Mouse (Mus musculus) liver, embryonic 12.5 days (tissue): ENCODE data around the gene Ffar3. TPM values are rescaled to one million over a fixed set of nuclear protein-coding genes. Genes with fewer than 3 reads are reported as not detected.

ENCODE experiments used
- ATAC-seq: fragments of 200-750 bp; cut with Nextera tagmentation; 2 replicates; pipeline ENCODE4 v1.8.0; 2017; ENCODE audit warnings: moderate number of reproducible peaks, mild to moderate bottlenecking, moderate library complexity
- H3K27ac ChIP-seq: fragments of 300-500 bp; sonication (generic); 2 replicates; pipeline ENCODE4 v1.5.1; 2016; ENCODE audit warnings: mild to moderate bottlenecking
- H3K27me3 ChIP-seq: fragments of 300-500 bp; sonication (generic); replicated peaks from 2 replicates; pipeline ENCODE4 v1.6.1; 2016; ENCODE audit warnings: mild to moderate bottlenecking, moderate library complexity
- H3K36me3 ChIP-seq: fragments of 300-500 bp; sonication (generic); 2 replicates; pipeline ENCODE4 v1.6.1; 2016; ENCODE audit warnings: mild to moderate bottlenecking, moderate library complexity
- H3K4me1 ChIP-seq: fragments of 300-500 bp; sonication (generic); 2 replicates; pipeline ENCODE4 v1.6.1; 2016
- H3K4me2 ChIP-seq: fragments of 300-500 bp; sonication (generic); 2 replicates; pipeline ENCODE4 v1.6.1; 2016; ENCODE audit warnings: mild to moderate bottlenecking, moderate library complexity
- H3K4me3 ChIP-seq: fragments of 300-500 bp; sonication (generic); 2 replicates; pipeline ENCODE4 v1.5.1; 2016; ENCODE audit warnings: mild to moderate bottlenecking, moderate library complexity
- H3K9ac ChIP-seq: fragments of 300-500 bp; sonication (generic); 2 replicates; pipeline ENCODE4 v1.6.1; 2016; ENCODE audit warnings: mild to moderate bottlenecking, moderate library complexity
- H3K9me3 ChIP-seq: fragments of 300-500 bp; sonication (generic); replicated peaks from 2 replicates; pipeline ENCODE4 v1.6.1; 2016; ENCODE audit warnings: mild to moderate bottlenecking, moderate library complexity
- WGBS: fragments of 180-500 bp; shearing (Covaris S2); methylation state at CpG from one replicate; pipeline ENCODE4 v1.1.7; 2016; ENCODE audit not compliant: insufficient replicate concordance; 5-methylcytosine and 5-hydroxymethylcytosine counted together
- polyA plus RNA-seq: library from polyadenylated mRNA; unstranded; fragments of >200 nt; fragmentation: Nextera tagmentation; extraction: Ambion mirVana; gene quantifications from 2 replicates; pipeline ENCODE4 v1.2.1, GENCODE M21; 2016

The Ffar3 gene
- polyA plus RNA-seq: not detected in 2 replicates

GRCm38 (mm10) chr7:30856078-30856477, at the start of gene Ffar3:
Gene Ffar3 (minus strand): TSS chr7:30856178.
- H3K36me3 ChIP-seq: no peaks in the 10 kb centered on the region
- no peak within 1 kb of the TSS for H3K4me3 ChIP-seq
- no peak within 1 kb of the TSS for H3K27ac ChIP-seq
- WGBS: 63% methylated on average over 6 of the region's 6 CpGs
- H3K4me2 ChIP-seq: no peak within 1 kb of the TSS
- peaks cover 5% of the 10 kb centered on the region; the same call in 1 of the 2 replicates for H3K27me3 ChIP-seq
- no peaks in the 10 kb centered on the region for H3K9me3 ChIP-seq
- peaks cover 14% of the 10 kb centered on the region for H3K4me1 ChIP-seq
- H3K9ac ChIP-seq: no peak within 1 kb of the TSS
- no peak for ATAC-seq

- Histone ChIP-seq H3K27me3 (peaks cover 27% of the 10 kb centered on the region), H3K4me2 (no peak overlapping the region), H3K9ac (no peak overlapping the region), H3K4me1 (peaks cover 9% of the 10 kb centered on the region), H3K36me3 (no peaks in the 10 kb centered on the region), H3K4me3 (no peak overlapping the region), H3K27ac (no peak overlapping the region), H3K9me3 (no peaks in the 10 kb centered on the region)
- no peak for ATAC-seq
- 38% methylated on average over 4 of the region's 4 CpGs for WGBS
These were observed 48.1 kb upstream of the Ffar3 start for GRCm38 (mm10) chr7:30904042-30904441.

DNA sequence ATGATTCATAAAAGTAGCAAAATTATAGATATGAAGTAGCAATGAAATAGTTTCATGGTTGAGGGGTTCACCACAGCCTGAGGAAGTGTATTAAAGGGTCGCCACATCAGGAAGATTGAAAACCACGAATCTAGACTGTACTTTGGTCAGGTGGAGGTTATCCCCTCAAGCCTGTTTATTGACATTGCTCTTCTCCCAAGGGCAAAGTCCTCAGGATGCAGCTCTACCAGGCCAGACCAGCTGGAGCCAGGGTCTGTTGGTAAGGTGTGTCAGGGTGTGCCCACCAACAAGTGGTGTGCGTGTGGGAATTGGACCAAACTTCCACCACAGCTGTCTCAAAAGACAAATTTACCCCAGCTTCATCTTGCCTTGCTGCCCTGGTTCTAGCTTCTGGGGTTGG, 39.2 kb upstream of the Ffar3 start:
- ATAC-seq: no peak; the same call in 1 of the 2 replicates
- Histone ChIP-seq H3K4me3 (no peak overlapping the region), H3K27me3 (no peaks in the 10 kb centered on the region), H3K9ac (no peak overlapping the region), H3K27ac (no peak overlapping the region), H3K36me3 (no peaks in the 10 kb centered on the region), H3K4me2 (no peak overlapping the region), H3K4me1 (no peaks in the 10 kb centered on the region), H3K9me3 (no peaks in the 10 kb centered on the region)
- 58% methylated on average over 3 of the region's 3 CpGs for WGBS

DNA sequence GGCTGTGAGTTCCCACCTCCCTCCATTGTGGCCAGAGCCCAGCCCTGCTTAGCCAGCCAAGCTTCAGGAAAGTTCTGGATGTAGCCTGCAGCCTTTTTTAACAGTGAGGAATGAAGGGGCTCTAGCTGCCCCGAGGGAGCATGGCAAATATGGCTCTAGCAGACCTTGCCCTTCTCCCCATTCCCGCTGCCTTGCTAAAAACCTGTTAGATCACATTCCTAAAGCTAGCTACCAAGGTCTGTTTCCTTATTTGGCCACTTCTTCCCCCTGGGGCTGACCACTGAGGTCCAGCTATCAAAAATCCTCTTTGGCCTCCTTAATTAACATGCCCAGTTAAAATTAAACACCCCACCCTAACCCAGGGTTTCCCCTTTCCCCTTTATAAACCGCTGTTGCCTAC, 36.5 kb upstream of the Ffar3 start:
- no peak overlapping the region for H3K9ac ChIP-seq
- ATAC-seq: no peak
- no peak overlapping the region for H3K27ac ChIP-seq
- H3K36me3 ChIP-seq: no peaks in the 10 kb centered on the region
- H3K4me2 ChIP-seq: no peak overlapping the region
- no peaks in the 10 kb centered on the region for H3K27me3 ChIP-seq
- H3K9me3 ChIP-seq: no peaks in the 10 kb centered on the region
- H3K4me3 ChIP-seq: no peak overlapping the region
- H3K4me1 ChIP-seq: no peaks in the 10 kb centered on the region
- 44% methylated on average over 3 of the region's 3 CpGs for WGBS

GRCm38 (mm10) chr7:30891746-30892145, 35.8 kb upstream of the Ffar3 start:
- H3K36me3 ChIP-seq: no peaks in the 10 kb centered on the region
- no peak overlapping the region for H3K9ac ChIP-seq
- no peak overlapping the region for H3K4me3 ChIP-seq
- H3K27ac ChIP-seq: no peak overlapping the region
- no peak overlapping the region for H3K4me2 ChIP-seq
- WGBS: 70% methylated on average over 9 of the region's 9 CpGs
- H3K9me3 ChIP-seq: no peaks in the 10 kb centered on the region
- ATAC-seq: no peak
- no peaks in the 10 kb centered on the region for H3K27me3 ChIP-seq
- no peaks in the 10 kb centered on the region for H3K4me1 ChIP-seq

DNA sequence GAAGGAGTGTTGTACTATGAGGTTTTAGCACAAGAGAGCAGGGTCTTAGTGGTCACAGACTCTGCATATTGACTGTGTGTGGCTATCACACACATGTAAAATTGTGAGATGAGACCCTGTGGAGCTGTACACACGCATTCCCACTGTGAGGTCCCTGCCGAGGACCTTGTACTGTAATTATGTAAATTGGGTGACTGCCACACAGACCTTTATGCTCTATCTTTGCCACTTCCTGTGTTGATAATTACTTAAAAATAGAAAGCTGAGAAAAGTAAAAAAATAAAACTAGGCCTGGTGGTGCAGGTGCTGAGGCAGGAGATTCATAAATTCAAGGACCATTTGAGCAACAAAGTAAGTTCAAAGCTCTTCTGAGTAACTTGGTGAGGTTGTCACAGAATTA, 34.7 kb upstream of the Ffar3 start:
- no peak overlapping the region for H3K4me2 ChIP-seq
- H3K36me3 ChIP-seq: no peaks in the 10 kb centered on the region
- no peak for ATAC-seq
- no peaks in the 10 kb centered on the region for H3K4me1 ChIP-seq
- 45% methylated on average over 2 of the region's 2 CpGs for WGBS
- H3K9ac ChIP-seq: no peak overlapping the region
- no peak overlapping the region for H3K4me3 ChIP-seq
- no peaks in the 10 kb centered on the region for H3K9me3 ChIP-seq
- H3K27ac ChIP-seq: no peak overlapping the region
- H3K27me3 ChIP-seq: no peaks in the 10 kb centered on the region

DNA sequence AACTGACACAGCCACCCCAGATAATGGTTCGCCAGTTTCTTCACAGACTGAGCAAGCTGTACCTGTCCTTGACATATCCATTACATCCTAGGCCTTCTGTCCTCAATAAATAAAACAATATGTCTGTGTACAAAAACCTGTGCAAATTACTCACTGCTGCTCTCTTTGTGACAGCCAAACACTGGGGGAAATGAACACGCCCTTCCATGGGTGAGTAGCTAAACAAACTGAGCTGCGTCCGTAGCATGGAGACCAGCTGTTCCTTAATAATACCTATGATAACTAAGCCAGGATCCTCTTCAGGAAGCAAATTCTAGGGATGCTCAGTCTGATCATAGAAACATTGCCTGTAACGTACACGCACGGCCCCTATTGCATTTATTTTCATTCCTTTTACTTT, 32.8 kb upstream of the Ffar3 start:
- H3K9me3 ChIP-seq: no peaks in the 10 kb centered on the region
- no peak for ATAC-seq
- no peaks in the 10 kb centered on the region for H3K27me3 ChIP-seq
- no peak overlapping the region for H3K4me3 ChIP-seq
- WGBS: 70% methylated on average over 7 of the region's 7 CpGs
- H3K4me2 ChIP-seq: no peak overlapping the region
- H3K27ac ChIP-seq: no peak overlapping the region
- no peak overlapping the region for H3K9ac ChIP-seq
- no peaks in the 10 kb centered on the region for H3K4me1 ChIP-seq
- no peaks in the 10 kb centered on the region for H3K36me3 ChIP-seq

- no peak overlapping the region for H3K4me3 ChIP-seq
- no peak overlapping the region for H3K27ac ChIP-seq
- no peak overlapping the region for H3K9ac ChIP-seq
- no peaks in the 10 kb centered on the region for H3K36me3 ChIP-seq
- ATAC-seq: no peak
- H3K9me3 ChIP-seq: no peaks in the 10 kb centered on the region
- WGBS: 67% methylated on average over 14 of the region's 14 CpGs
- H3K4me1 ChIP-seq: no peaks in the 10 kb centered on the region
- no peak overlapping the region for H3K4me2 ChIP-seq
- H3K27me3 ChIP-seq: no peaks in the 10 kb centered on the region
These were observed 31.7 kb upstream of the Ffar3 start for GRCm38 (mm10) chr7:30887568-30888188.

DNA sequence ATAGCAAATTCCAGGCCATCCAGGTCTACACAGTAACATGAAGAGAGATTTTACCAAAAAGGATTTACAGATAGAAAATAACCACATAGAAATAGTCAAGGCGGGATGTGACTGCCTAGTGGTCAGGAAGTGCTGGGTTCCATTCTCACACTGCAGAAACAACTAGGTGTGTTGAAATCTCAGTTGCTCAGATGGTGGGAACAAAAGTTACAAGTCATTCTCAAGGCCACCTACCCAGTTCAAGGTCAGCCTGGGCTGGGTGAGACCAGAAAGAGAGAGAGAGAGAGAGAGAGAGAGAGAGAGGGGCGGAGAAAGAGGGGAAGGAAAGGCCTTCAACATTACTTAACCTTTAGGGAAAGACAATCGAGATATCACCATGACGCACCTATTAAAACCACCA, 30.9 kb upstream of the Ffar3 start:
- Histone ChIP-seq H3K4me1 (no peaks in the 10 kb centered on the region), H3K9ac (no peak overlapping the region), H3K36me3 (no peaks in the 10 kb centered on the region), H3K27ac (no peak overlapping the region), H3K4me2 (no peak overlapping the region), H3K27me3 (no peaks in the 10 kb centered on the region), H3K9me3 (no peaks in the 10 kb centered on the region), H3K4me3 (no peak overlapping the region)
- no peak for ATAC-seq
- 63% methylated on average over 4 of the region's 4 CpGs for WGBS

DNA sequence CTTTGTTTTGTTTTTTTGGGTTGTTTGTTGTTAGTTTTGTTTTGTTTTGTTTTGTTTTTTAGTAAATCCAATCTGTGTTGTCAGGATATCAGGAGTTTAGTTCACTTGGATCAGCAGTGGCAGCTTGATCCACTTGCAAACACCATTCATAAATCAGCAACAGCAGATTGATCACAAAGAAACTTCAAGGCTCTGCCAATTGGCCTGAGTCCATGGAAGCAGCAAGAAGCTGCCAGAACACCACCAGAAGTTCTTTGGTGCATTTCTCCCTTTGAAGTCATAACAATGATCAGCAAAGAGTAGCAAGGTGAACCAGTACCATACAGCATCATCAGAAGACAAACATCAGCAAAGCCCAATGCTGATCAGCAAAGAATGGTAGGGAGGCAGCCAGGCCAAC, 28.1 kb upstream of the Ffar3 start:
- Histone ChIP-seq H3K9me3 (no peaks in the 10 kb centered on the region), H3K27ac (no peak overlapping the region), H3K27me3 (no peaks in the 10 kb centered on the region), H3K4me3 (no peak overlapping the region), H3K9ac (no peak overlapping the region), H3K36me3 (no peaks in the 10 kb centered on the region), H3K4me1 (no peaks in the 10 kb centered on the region), H3K4me2 (no peak overlapping the region)
- no peak for ATAC-seq

GRCm38 (mm10) chr7:30881367-30881766, 25.4 kb upstream of the Ffar3 start:
- Histone ChIP-seq H3K27ac (no peak overlapping the region), H3K27me3 (no peaks in the 10 kb centered on the region), H3K4me1 (no peaks in the 10 kb centered on the region), H3K4me3 (no peak overlapping the region), H3K36me3 (no peaks in the 10 kb centered on the region), H3K4me2 (no peak overlapping the region), H3K9ac (no peak overlapping the region), H3K9me3 (no peaks in the 10 kb centered on the region)
- no peak for ATAC-seq
- 67% methylated on average over 3 of the region's 3 CpGs for WGBS

- Histone ChIP-seq H3K4me1 (no peaks in the 10 kb centered on the region), H3K27ac (no peak within 1 kb of the TSS), H3K27me3 (no peaks in the 10 kb centered on the region), H3K9me3 (no peaks in the 10 kb centered on the region), H3K9ac (no peak within 1 kb of the TSS), H3K36me3 (no peaks in the 10 kb centered on the region), H3K4me3 (no peak within 1 kb of the TSS), H3K4me2 (no peak within 1 kb of the TSS)
- WGBS: 25% methylated on average over 7 of the region's 7 CpGs
- ATAC-seq: no peak
These were observed 24.2 kb upstream of the Ffar3 start, which contains the start of gene Cd22 for GRCm38 (mm10) chr7:30880176-30880575. Gene Cd22 (minus strand): TSS chr7:30880342.

DNA sequence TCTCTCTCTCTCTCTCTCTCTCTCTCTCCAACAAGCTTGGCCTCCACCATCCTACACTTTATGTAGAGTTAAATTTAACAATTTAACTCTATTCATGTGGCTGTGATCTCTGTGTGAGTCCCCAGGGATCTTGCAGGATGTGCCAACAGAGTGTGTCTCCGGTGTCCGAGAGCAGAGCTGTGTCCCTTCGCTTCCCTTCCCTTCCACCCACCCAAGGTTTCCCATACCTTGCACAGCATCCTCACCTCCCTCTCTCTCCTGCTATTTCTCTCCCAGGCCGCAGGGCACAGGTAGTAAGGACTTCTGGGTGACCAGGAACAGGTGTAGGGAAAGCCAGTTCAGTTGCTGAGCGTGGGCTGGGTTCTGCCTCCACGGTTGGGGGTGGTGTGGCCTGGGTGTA, 23.0 kb upstream of the Ffar3 start:
- H3K4me1 ChIP-seq: no peaks in the 10 kb centered on the region
- no peaks in the 10 kb centered on the region for H3K36me3 ChIP-seq
- H3K9me3 ChIP-seq: no peaks in the 10 kb centered on the region
- H3K9ac ChIP-seq: no peak overlapping the region
- WGBS: 56% methylated on average over 6 of the region's 6 CpGs
- H3K27me3 ChIP-seq: peaks cover 1% of the 10 kb centered on the region; the same call in 1 of the 2 replicates
- ATAC-seq: no peak
- H3K4me2 ChIP-seq: no peak overlapping the region
- no peak overlapping the region for H3K4me3 ChIP-seq
- H3K27ac ChIP-seq: no peak overlapping the region
